In the genomic region with DNA sequence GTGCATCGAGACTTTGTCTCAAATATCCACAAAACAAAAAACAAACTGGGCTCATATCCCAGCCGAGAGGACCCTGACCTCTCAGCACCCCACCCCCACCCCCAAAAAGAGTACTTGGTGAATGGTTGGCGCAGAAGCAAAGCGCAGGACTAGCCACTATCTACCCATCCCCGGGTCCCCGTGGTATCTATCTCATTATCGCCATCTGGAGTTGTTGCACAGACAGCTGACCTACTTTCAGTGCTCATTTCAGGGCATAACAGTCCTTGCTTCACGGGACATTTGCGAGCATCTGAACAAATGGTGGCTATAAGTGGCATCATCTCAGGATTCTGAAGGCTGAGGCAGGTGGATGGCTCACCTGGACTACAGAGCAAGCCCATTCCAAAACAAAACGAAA, we compare ENCODE assay signal across 9 mouse cellular contexts. TPM values are rescaled to one million over a fixed set of nuclear protein-coding genes. Genes with fewer than 3 reads are reported as not detected.
DNase-seq lines count a peak whose midpoint lies in the region; ATAC-seq lines count a peak whose summit lies in the region.
"Had no signal": no experiment of that assay in that cellular context is flagged by ENCODE, and none has a peak within 500 bp of the region (broad histone marks: within the 10 kb centered on the region; RNA-seq: fewer than 3 reads in every experiment).

No protein-coding gene starts in this region.

- WGBS in forebrain, embryonic 10.5 days: 12% methylated on average over 10 of the region's 10 CpGs
- 12% methylated on average over 10 of the region's 10 CpGs for WGBS in forebrain, embryonic 15.5 days
- 10% methylated on average over 10 of the region's 10 CpGs for WGBS in lung, embryonic 16.5 days
- WGBS in limb, embryonic 11.5 days: 14% methylated on average over 10 of the region's 10 CpGs
- WGBS in stomach, embryonic 16.5 days: 16% methylated on average over 10 of the region's 10 CpGs

- no peak overlapping the region for H3K4me2 ChIP-seq in forebrain, embryonic 15.5 days (replicated peaks)
- peak overlapping the region; percentile 51 for H3K4me2 ChIP-seq in lung, embryonic 16.5 days (ENCODE audit: low read depth, low read length)
- H3K4me2 ChIP-seq in limb, embryonic 11.5 days (ENCODE audit: low read depth, severe bottlenecking): 0 out of 2 replicates have a peak overlapping the region, but pooled peaks have one; percentile 35
- H3K4me2 ChIP-seq in stomach, embryonic 16.5 days (ENCODE audit: low read depth, low read length): peak overlapping the region; percentile 47

- H3K27ac ChIP-seq in forebrain, embryonic 10.5 days: no peak overlapping the region
- H3K27ac ChIP-seq in forebrain, embryonic 15.5 days (replicated peaks): no peak overlapping the region
- peak overlapping the region; percentile 15 for H3K27ac ChIP-seq in lung, embryonic 16.5 days (ENCODE audit: low read length)
- no peak overlapping the region for H3K27ac ChIP-seq in limb, embryonic 11.5 days (replicated peaks; ENCODE audit: low read depth, low read length)
- 0 out of 2 replicates have a peak overlapping the region, but pooled peaks have one; percentile 72 for H3K27ac ChIP-seq in stomach, embryonic 16.5 days (ENCODE audit: low read length)

- peaks cover 35% of the 10 kb centered on the region for H3K27me3 ChIP-seq in forebrain, embryonic 10.5 days (ENCODE audit: poor library complexity, severe bottlenecking)
- peaks cover 9% of the 10 kb centered on the region; the same call in 1 of the 2 replicates for H3K27me3 ChIP-seq in forebrain, embryonic 15.5 days
- H3K27me3 ChIP-seq in lung, embryonic 16.5 days (ENCODE audit: control insufficient read depth, insufficient read depth, low read depth, low read length): no peaks in the 10 kb centered on the region; the same call in 1 of the 2 replicates
- H3K27me3 ChIP-seq in limb, embryonic 11.5 days (ENCODE audit: control insufficient read depth, insufficient read depth, low read length): peaks cover 19% of the 10 kb centered on the region
- H3K27me3 ChIP-seq in stomach, embryonic 16.5 days (ENCODE audit: control insufficient read depth, insufficient read depth, low read length): 0 out of 2 replicates have a peak, but pooled peaks cover 3% of the 10 kb centered on the region

- no peak for DNase-seq in forebrain, embryonic 10.5 days (ENCODE audit: extremely low spot score, low spot score)
- DNase-seq in lung, postnatal 25 days (ENCODE audit: low spot score): no peak
- no peak for DNase-seq in limb, embryonic 11.5 days (ENCODE audit: low spot score)
- no peak for DNase-seq in spleen, adult 18-20 months
- no peak for DNase-seq in T-cell, adult 2 months (ENCODE audit: low spot score)

- H3K4me1 ChIP-seq in forebrain, embryonic 10.5 days: peaks cover 17% of the 10 kb centered on the region
- 0 out of 2 replicates have a peak, but pooled peaks cover 3% of the 10 kb centered on the region for H3K4me1 ChIP-seq in forebrain, embryonic 15.5 days
- H3K4me1 ChIP-seq in lung, embryonic 16.5 days (replicated peaks; ENCODE audit: control insufficient read depth, insufficient read depth, low read length): peaks cover 10% of the 10 kb centered on the region; the same call in 1 of the 2 replicates
- H3K4me1 ChIP-seq in limb, embryonic 11.5 days (ENCODE audit: control insufficient read depth, insufficient read depth, low read length): peaks cover 4% of the 10 kb centered on the region; the same call in 1 of the 2 replicates
- H3K4me1 ChIP-seq in stomach, embryonic 16.5 days (ENCODE audit: control insufficient read depth, insufficient read depth, low read length): peaks cover 7% of the 10 kb centered on the region; the same call in 1 of the 2 replicates

- peak overlapping the region; percentile 39 for H3K4me3 ChIP-seq in forebrain, embryonic 10.5 days
- no peak overlapping the region for H3K4me3 ChIP-seq in forebrain, embryonic 15.5 days
- H3K4me3 ChIP-seq in lung, embryonic 16.5 days (ENCODE audit: low read length): peak overlapping the region; percentile 56
- no peak overlapping the region for H3K4me3 ChIP-seq in limb, embryonic 11.5 days (ENCODE audit: low read depth, low read length)
- H3K4me3 ChIP-seq in stomach, embryonic 16.5 days (replicated peaks; ENCODE audit: low read length): peak overlapping the region; percentile 53; the same call in 1 of the 2 replicates

- no peak for ATAC-seq in forebrain, embryonic 15.5 days (replicated peaks)
- ATAC-seq in lung, embryonic 16.5 days (ENCODE audit: low read depth): peak; percentile 4; the same call in 1 of the 2 replicates
- ATAC-seq in limb, embryonic 11.5 days (ENCODE audit: insufficient number of reproducible peaks, low FRiP score, low TSS enrichment, low read depth): no peak
- no peak for ATAC-seq in stomach, embryonic 16.5 days (ENCODE audit: insufficient read depth, low FRiP score)

- no peaks in the 10 kb centered on the region for H3K9me3 ChIP-seq in forebrain, embryonic 10.5 days
- no peaks in the 10 kb centered on the region for H3K9me3 ChIP-seq in forebrain, embryonic 15.5 days
- no peaks in the 10 kb centered on the region for H3K9me3 ChIP-seq in lung, embryonic 16.5 days (ENCODE audit: control insufficient read depth, low read length)
- H3K9me3 ChIP-seq in limb, embryonic 11.5 days (ENCODE audit: control insufficient read depth, low read length): no peaks in the 10 kb centered on the region
- H3K9me3 ChIP-seq in stomach, embryonic 16.5 days (replicated peaks; ENCODE audit: control insufficient read depth, low read length): no peaks in the 10 kb centered on the region

- H3K36me3 ChIP-seq in forebrain, embryonic 10.5 days (replicated peaks): peaks cover 10% of the 10 kb centered on the region
- no peaks in the 10 kb centered on the region for H3K36me3 ChIP-seq in forebrain, embryonic 15.5 days
- no peaks in the 10 kb centered on the region for H3K36me3 ChIP-seq in lung, embryonic 16.5 days (ENCODE audit: control insufficient read depth, insufficient read depth, low read length)
- no peaks in the 10 kb centered on the region for H3K36me3 ChIP-seq in limb, embryonic 11.5 days (ENCODE audit: control insufficient read depth, insufficient read depth, low read length)
- H3K36me3 ChIP-seq in stomach, embryonic 16.5 days (ENCODE audit: control insufficient read depth, insufficient read depth, low read length): no peaks in the 10 kb centered on the region

- no peak overlapping the region for H3K9ac ChIP-seq in forebrain, embryonic 15.5 days (replicated peaks)
- H3K9ac ChIP-seq in lung, embryonic 16.5 days (ENCODE audit: low read length): peak overlapping the region; percentile 23; the same call in 1 of the 2 replicates
- H3K9ac ChIP-seq in limb, embryonic 11.5 days (ENCODE audit: low read length): no peak overlapping the region
- no peak overlapping the region for H3K9ac ChIP-seq in stomach, embryonic 16.5 days (ENCODE audit: low read length)

RNA-seq across cellular contexts. Expression of a gene that starts 0.5 kb away (rescaled TPM):
- polyA plus RNA-seq in forebrain, embryonic 10.5 days (2016; fragmentation: Nextera tagmentation; extraction: Ambion mirVana): 0.97 and 1.1 TPM in 2 replicates
- polyA plus RNA-seq in forebrain, embryonic 15.5 days (2015; fragmentation: Nextera tagmentation; extraction: Ambion mirVana): 0.08 and 0.11 TPM in 2 replicates
- 12.6 and 14.2 TPM in 2 replicates for polyA plus RNA-seq in lung, embryonic 16.5 days (2015; fragmentation: Nextera tagmentation; extraction: Ambion mirVana)
- 0.81 and 1.5 TPM in 2 replicates for polyA plus RNA-seq in limb, embryonic 11.5 days (2014; fragmentation: Nextera tagmentation; extraction: Ambion mirVana)
- polyA plus RNA-seq in stomach, embryonic 16.5 days (2015; fragmentation: Nextera tagmentation; extraction: Ambion mirVana): 10.7 and 13.4 TPM in 2 replicates

RNA-seq across cellular contexts. Expression of a gene that starts 4.8 kb away (rescaled TPM):
- polyA plus RNA-seq in forebrain, embryonic 10.5 days (2016; fragmentation: Nextera tagmentation; extraction: Ambion mirVana): 0.72 and 0.90 TPM in 2 replicates
- 0.49 TPM in 1 of 2 replicates, not detected in the other for polyA plus RNA-seq in forebrain, embryonic 15.5 days (2015; fragmentation: Nextera tagmentation; extraction: Ambion mirVana)
- polyA plus RNA-seq in lung, embryonic 16.5 days (2015; fragmentation: Nextera tagmentation; extraction: Ambion mirVana): 0.48 and 0.80 TPM in 2 replicates
- 0.35 and 0.43 TPM in 2 replicates for polyA plus RNA-seq in limb, embryonic 11.5 days (2014; fragmentation: Nextera tagmentation; extraction: Ambion mirVana)
- 0.26 and 0.45 TPM in 2 replicates for polyA plus RNA-seq in stomach, embryonic 16.5 days (2015; fragmentation: Nextera tagmentation; extraction: Ambion mirVana)

RNA-seq across cellular contexts. Expression of a gene that starts 6.7 kb away (rescaled TPM):
- polyA plus RNA-seq in forebrain, embryonic 10.5 days (2016; fragmentation: Nextera tagmentation; extraction: Ambion mirVana): 20.7 and 22.7 TPM in 2 replicates
- 17.0 and 17.8 TPM in 2 replicates for polyA plus RNA-seq in forebrain, embryonic 15.5 days (2015; fragmentation: Nextera tagmentation; extraction: Ambion mirVana)
- polyA plus RNA-seq in lung, embryonic 16.5 days (2015; fragmentation: Nextera tagmentation; extraction: Ambion mirVana): 10.9 and 12.6 TPM in 2 replicates
- 16.2 and 17.1 TPM in 2 replicates for polyA plus RNA-seq in limb, embryonic 11.5 days (2014; fragmentation: Nextera tagmentation; extraction: Ambion mirVana)
- 12.9 and 13.0 TPM in 2 replicates for polyA plus RNA-seq in stomach, embryonic 16.5 days (2015; fragmentation: Nextera tagmentation; extraction: Ambion mirVana)

RNA-seq across cellular contexts. Expression of a gene that starts 8.0 kb away (rescaled TPM):
- 0.24 TPM in 1 of 2 replicates, not detected in the other for polyA plus RNA-seq in forebrain, embryonic 10.5 days (2016; fragmentation: Nextera tagmentation; extraction: Ambion mirVana)
- not detected in 2 replicates for polyA plus RNA-seq in forebrain, embryonic 15.5 days (2015; fragmentation: Nextera tagmentation; extraction: Ambion mirVana)
- not detected in 2 replicates for polyA plus RNA-seq in lung, embryonic 16.5 days (2015; fragmentation: Nextera tagmentation; extraction: Ambion mirVana)
- polyA plus RNA-seq in limb, embryonic 11.5 days (2014; fragmentation: Nextera tagmentation; extraction: Ambion mirVana): not detected in 2 replicates
- not detected in 2 replicates for polyA plus RNA-seq in stomach, embryonic 16.5 days (2015; fragmentation: Nextera tagmentation; extraction: Ambion mirVana)
- polyA plus RNA-seq: C2C12 had no signal

RNA-seq across cellular contexts. Expression of a gene that starts 11.5 kb away (rescaled TPM):
- polyA plus RNA-seq in forebrain, embryonic 10.5 days (2016; fragmentation: Nextera tagmentation; extraction: Ambion mirVana): not detected in 2 replicates
- not detected in 2 replicates for polyA plus RNA-seq in forebrain, embryonic 15.5 days (2015; fragmentation: Nextera tagmentation; extraction: Ambion mirVana)
- polyA plus RNA-seq in lung, embryonic 16.5 days (2015; fragmentation: Nextera tagmentation; extraction: Ambion mirVana): 0.23 and 0.87 TPM in 2 replicates
- not detected in 2 replicates for polyA plus RNA-seq in limb, embryonic 11.5 days (2014; fragmentation: Nextera tagmentation; extraction: Ambion mirVana)
- 0.30 and 0.55 TPM in 2 replicates for polyA plus RNA-seq in stomach, embryonic 16.5 days (2015; fragmentation: Nextera tagmentation; extraction: Ambion mirVana)
- polyA plus RNA-seq: C2C12 had no signal

Comparison
In these comparisons a context has a peak if more than half of its experiments do, and no peak if none do; other contexts are left out.
1. H3K4me3 ChIP-seq: peak in forebrain, embryonic 10.5 days (single experiment), lung, embryonic 16.5 days (single experiment) and stomach, embryonic 16.5 days (single experiment); none in forebrain, embryonic 15.5 days (single experiment) and limb, embryonic 11.5 days (single experiment).
2. H3K27ac ChIP-seq: peak in lung, embryonic 16.5 days (single experiment) and stomach, embryonic 16.5 days (single experiment); none in forebrain, embryonic 10.5 days (single experiment), forebrain, embryonic 15.5 days (single experiment) and limb, embryonic 11.5 days (single experiment).